Mouse (Mus musculus) midbrain, embryonic 14.5 days (tissue): ENCODE results near the gene Vti1a. TPM values are rescaled to one million over a fixed set of nuclear protein-coding genes. Genes with fewer than 3 reads are reported as not detected.

ENCODE experiments used
- ATAC-seq: fragments of 200-750 bp; cut with Nextera tagmentation; 2 replicates; pipeline ENCODE4 v1.8.0; 2017; ENCODE audit warnings: moderate number of reproducible peaks, moderate library complexity; ENCODE audit not compliant: low FRiP score, low TSS enrichment
- DNase-seq: peaks from one replicate; pipeline ENCODE4 v3.0.0-alpha.2; 2015
- H3K27ac ChIP-seq: fragments of 300-500 bp; sonication (generic); replicated peaks from 2 replicates; pipeline ENCODE4 v1.5.1; 2014; ENCODE audit warnings: mild to moderate bottlenecking, low read depth, low read length, moderate library complexity
- H3K27me3 ChIP-seq: fragments of 300-500 bp; sonication (generic); 2 replicates; pipeline ENCODE4 v1.6.1; 2014; ENCODE audit warnings: low read length, control low read depth, mixed read lengths; ENCODE audit not compliant: control insufficient read depth, insufficient read depth
- H3K36me3 ChIP-seq: fragments of 300-500 bp; sonication (generic); 2 replicates; pipeline ENCODE4 v1.6.1; 2014; ENCODE audit warnings: low read length, control low read depth; ENCODE audit not compliant: control insufficient read depth, insufficient read depth
- H3K4me1 ChIP-seq: fragments of 300-500 bp; sonication (generic); 2 replicates; pipeline ENCODE4 v1.6.1; 2014; ENCODE audit warnings: mild to moderate bottlenecking, antibody characterized with exemption, low read length, control low read depth; ENCODE audit not compliant: control insufficient read depth, insufficient read depth
- H3K4me2 ChIP-seq: fragments of 300-500 bp; sonication (generic); 2 replicates; pipeline ENCODE4 v1.6.1; 2014; ENCODE audit warnings: mild to moderate bottlenecking, low read length, moderate library complexity
- H3K4me3 ChIP-seq: fragments of 300-500 bp; sonication (generic); replicated peaks from 2 replicates; pipeline ENCODE4 v1.5.1; 2014; ENCODE audit warnings: low read depth, low read length
- H3K9ac ChIP-seq: fragments of 300-500 bp; sonication (generic); replicated peaks from 2 replicates; pipeline ENCODE4 v1.6.1; 2014; ENCODE audit warnings: mild to moderate bottlenecking, low read length, moderate library complexity
- H3K9me3 ChIP-seq: fragments of 300-500 bp; sonication (generic); 2 replicates; pipeline ENCODE4 v1.6.1; 2016; ENCODE audit warnings: low read length, control low read depth, mixed read lengths; ENCODE audit not compliant: control insufficient read depth
- WGBS: fragments of 180-500 bp; shearing (Covaris S2); extraction: QIAGEN DNeasy Blood & Tissue Kit; methylation state at CpG from one replicate; pipeline ENCODE4 v1.1.7; 2014; 5-methylcytosine and 5-hydroxymethylcytosine counted together
- polyA plus RNA-seq: library from polyadenylated mRNA; unstranded; fragments of >200 nt; fragmentation: Nextera tagmentation; extraction: Ambion mirVana; gene quantifications from 2 replicates; pipeline ENCODE4 v1.2.1, GENCODE M21; 2014

Gene Vti1a
- polyA plus RNA-seq, 1 experiment from 2014 or later: 33.9 TPM

DNA sequence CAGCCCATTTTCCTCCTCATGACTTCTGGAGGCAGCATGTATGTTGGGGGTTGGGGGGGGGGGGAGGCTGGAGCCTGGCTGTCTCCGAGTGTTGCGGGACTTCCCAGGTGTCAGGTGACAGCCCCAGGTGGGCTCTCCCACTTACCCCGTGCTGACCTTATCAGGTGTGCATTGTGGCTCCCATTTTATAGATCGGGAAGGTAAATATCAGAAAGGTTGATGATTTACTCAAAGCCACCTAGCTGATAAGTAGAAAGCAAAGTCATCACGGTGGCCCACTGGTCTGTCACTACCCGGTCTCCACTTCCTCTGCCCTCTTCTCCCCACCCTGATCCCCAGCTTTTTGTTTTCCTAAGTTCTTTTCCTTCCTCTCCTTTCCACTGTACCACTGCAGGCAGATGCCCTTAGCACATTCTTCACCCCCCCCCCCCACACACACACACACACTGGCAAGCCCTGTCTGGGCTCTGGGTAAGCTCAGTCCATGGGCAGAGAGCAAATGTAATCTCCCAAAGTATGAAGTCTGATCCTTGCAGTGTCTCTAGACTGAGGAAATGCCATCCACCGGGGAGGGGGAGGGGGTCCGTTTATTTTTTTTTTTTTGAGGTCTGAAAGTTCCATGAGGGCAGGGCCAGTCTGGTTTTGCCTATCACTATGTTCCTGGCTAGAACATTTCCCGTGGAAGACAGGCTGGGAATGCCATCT lies 280.0 kb downstream of the Vti1a start:
- no peak for DNase-seq
- no peaks in the 10 kb centered on the region for H3K27me3 ChIP-seq
- H3K9ac ChIP-seq: no peak overlapping the region
- H3K4me3 ChIP-seq: no peak overlapping the region
- no peak overlapping the region for H3K4me2 ChIP-seq
- H3K9me3 ChIP-seq: no peaks in the 10 kb centered on the region
- no peaks in the 10 kb centered on the region for H3K36me3 ChIP-seq
- peaks cover 23% of the 10 kb centered on the region for H3K4me1 ChIP-seq
- no peak for ATAC-seq
- WGBS: 80% methylated on average over 9 of the region's 9 CpGs
- H3K27ac ChIP-seq: no peak overlapping the region

DNA sequence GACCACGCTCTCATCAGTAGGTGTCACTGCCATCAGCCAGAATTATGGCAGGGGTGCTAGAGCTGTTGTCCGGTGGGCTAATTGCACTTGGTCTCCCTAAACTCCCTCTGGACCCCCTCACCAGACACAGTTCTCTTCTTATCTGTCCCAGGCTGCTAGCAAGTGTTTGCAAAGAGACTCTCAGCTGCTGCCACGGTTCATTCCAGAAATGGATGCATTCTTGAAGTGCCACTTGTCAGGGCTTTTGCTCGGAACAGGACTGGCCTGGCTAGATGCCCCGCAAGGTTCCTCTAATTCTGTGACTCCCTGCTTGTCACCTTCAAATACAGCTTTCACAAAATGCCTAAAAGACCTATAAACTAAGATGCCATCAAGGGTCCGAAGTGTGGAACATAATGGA lies 280.7 kb downstream of the Vti1a start:
- 76% methylated on average over 6 of the region's 6 CpGs for WGBS
- Histone ChIP-seq H3K4me2 (no peak overlapping the region), H3K4me3 (no peak overlapping the region), H3K9me3 (no peaks in the 10 kb centered on the region), H3K27ac (no peak overlapping the region), H3K36me3 (no peaks in the 10 kb centered on the region), H3K27me3 (no peaks in the 10 kb centered on the region), H3K4me1 (peaks cover 23% of the 10 kb centered on the region), H3K9ac (no peak overlapping the region)
- ATAC-seq: no peak
- no peak for DNase-seq

DNA sequence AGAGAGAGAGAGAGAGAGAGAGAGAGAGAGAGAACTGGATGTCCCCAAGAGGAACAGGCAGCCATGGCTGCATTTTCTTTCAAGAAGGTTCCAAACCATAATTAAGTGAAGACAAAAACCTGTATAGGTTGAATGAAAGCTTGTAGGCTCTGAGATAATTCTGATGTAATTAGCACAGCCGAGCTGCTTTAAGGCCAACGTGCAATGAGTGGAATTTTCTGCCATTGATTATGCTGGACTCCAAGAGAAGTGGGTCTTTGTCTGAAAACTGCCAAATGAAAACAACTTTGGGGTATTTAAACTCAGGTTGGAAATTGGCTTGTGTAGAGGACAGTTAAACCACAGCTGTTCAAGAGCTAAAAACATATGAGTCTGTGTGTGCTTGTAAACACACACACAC lies 281.2 kb downstream of the Vti1a start:
- WGBS: 59% methylated on average over 2 of the region's 2 CpGs
- Histone ChIP-seq H3K9me3 (no peaks in the 10 kb centered on the region), H3K27me3 (no peaks in the 10 kb centered on the region), H3K4me3 (no peak overlapping the region), H3K36me3 (no peaks in the 10 kb centered on the region), H3K9ac (no peak overlapping the region), H3K4me1 (peaks cover 23% of the 10 kb centered on the region), H3K27ac (no peak overlapping the region), H3K4me2 (no peak overlapping the region)
- ATAC-seq (no peak), DNase-seq (no peak)

DNA sequence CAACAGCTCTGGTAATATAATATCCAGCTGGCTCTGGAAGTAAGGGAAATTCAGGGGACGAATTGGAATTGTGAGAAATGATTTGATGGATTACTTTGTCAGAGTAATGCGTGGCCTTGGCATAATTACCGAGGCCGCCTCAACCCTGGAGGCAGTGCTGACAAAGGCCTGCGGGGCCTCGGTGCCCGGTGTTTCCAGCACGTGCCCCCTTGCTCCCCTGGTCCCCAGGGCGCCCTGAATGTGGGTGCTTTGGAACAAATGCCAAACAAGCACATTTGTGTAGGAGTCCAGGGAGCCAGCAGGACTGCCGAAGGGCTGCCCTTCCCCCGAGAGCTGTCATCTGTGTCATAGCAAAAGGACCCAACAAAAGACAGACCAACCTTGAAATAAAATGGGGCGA lies 281.9 kb downstream of the Vti1a start:
- ATAC-seq: no peak
- Histone ChIP-seq H3K27ac (no peak overlapping the region), H3K4me2 (no peak overlapping the region), H3K9me3 (no peaks in the 10 kb centered on the region), H3K36me3 (no peaks in the 10 kb centered on the region), H3K9ac (no peak overlapping the region), H3K4me1 (peaks cover 23% of the 10 kb centered on the region), H3K27me3 (no peaks in the 10 kb centered on the region), H3K4me3 (no peak overlapping the region)
- DNase-seq: no peak
- 30% methylated on average over 12 of the region's 12 CpGs for WGBS

DNA sequence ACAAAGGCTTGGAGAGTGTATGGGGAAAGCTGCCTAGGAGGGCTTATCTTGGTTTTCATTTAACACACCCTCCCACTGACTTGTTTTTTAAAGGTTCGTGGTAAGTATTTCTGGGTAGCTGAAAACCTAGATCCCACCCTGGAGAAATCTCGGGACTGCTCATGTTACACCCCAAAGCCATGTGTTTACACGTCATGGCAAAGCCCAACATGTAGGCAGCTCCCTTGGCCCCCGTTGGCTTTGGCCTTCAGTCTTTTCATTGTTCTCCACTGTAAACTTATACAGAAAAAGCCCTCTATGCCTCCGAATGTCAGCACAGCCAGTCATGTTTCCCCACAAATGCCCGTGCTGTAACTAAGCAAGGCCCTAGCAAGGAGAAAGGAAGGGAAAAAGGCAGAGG lies 283.0 kb downstream of the Vti1a start:
- no peak for DNase-seq
- no peak for ATAC-seq
- H3K4me3 ChIP-seq: no peak overlapping the region
- H3K27ac ChIP-seq: no peak overlapping the region
- WGBS: 81% methylated on average over 6 of the region's 6 CpGs
- no peaks in the 10 kb centered on the region for H3K9me3 ChIP-seq
- H3K4me2 ChIP-seq: no peak overlapping the region
- no peaks in the 10 kb centered on the region for H3K27me3 ChIP-seq
- no peak overlapping the region for H3K9ac ChIP-seq
- H3K4me1 ChIP-seq: peaks cover 17% of the 10 kb centered on the region
- no peaks in the 10 kb centered on the region for H3K36me3 ChIP-seq

DNA sequence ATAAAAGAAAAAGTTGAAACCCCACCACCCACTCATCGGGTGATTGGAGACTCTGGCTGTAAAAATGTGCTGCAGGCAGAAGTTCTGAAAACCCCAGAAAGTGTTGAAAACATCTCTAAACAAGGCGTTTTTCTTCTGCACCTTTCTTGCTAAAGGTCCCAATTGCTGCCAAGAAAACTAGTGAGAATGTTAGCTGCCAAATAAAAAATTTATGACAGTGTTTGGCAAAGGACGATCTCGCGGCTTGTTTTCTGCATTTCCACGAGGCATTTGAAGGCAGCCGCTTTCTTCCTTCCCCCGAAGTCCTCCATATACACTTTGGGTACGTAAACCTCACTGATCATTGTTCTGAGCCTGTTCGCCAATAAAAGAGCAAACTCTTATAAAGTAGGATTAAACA lies 291.6 kb downstream of the Vti1a start:
- DNase-seq (no peak), ATAC-seq (no peak)
- peaks cover 7% of the 10 kb centered on the region; the same call in 1 of the 2 replicates for H3K4me1 ChIP-seq
- no peak overlapping the region for H3K4me3 ChIP-seq
- no peaks in the 10 kb centered on the region for H3K9me3 ChIP-seq
- no peak overlapping the region for H3K27ac ChIP-seq
- no peaks in the 10 kb centered on the region for H3K27me3 ChIP-seq
- H3K9ac ChIP-seq: no peak overlapping the region
- 82% methylated on average over 10 of the region's 10 CpGs for WGBS
- H3K4me2 ChIP-seq: no peak overlapping the region
- no peaks in the 10 kb centered on the region for H3K36me3 ChIP-seq

DNA sequence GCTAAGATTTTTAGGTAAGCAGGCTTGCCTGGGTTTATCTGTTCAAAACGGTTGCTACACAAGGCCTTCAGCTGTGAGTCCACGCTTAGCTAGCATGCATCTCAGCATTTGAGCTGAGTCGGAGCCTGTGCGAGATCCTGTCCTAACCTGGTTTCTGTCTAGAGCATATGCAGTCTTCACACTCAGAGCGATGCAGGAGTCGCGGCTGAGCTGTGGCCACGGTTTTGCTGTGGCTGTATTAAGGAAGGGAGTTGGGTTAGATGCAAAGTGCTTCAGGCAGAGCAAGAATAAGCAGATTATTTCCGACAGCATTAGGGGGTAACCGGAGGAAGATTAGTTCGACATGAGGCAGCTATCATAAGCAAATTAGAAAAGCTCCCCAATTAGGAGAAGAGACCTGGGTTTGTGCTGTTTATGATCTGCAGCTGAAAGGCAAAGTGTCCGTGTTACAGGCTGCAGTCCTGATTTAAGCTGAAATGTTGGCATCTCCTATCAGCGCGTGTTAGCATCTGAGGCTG lies 292.8 kb downstream of the Vti1a start:
- ATAC-seq: no peak
- H3K36me3 ChIP-seq: no peaks in the 10 kb centered on the region
- H3K4me2 ChIP-seq: no peak overlapping the region
- H3K27ac ChIP-seq: peak overlapping the region; percentile 14; the same call in 1 of the 2 replicates
- 55% methylated on average over 14 of the region's 14 CpGs for WGBS
- H3K9me3 ChIP-seq: no peaks in the 10 kb centered on the region
- no peak overlapping the region for H3K9ac ChIP-seq
- H3K4me1 ChIP-seq: peaks cover 7% of the 10 kb centered on the region; the same call in 1 of the 2 replicates
- no peak overlapping the region for H3K4me3 ChIP-seq
- peak; percentile 59 for DNase-seq
- H3K27me3 ChIP-seq: no peaks in the 10 kb centered on the region

DNA sequence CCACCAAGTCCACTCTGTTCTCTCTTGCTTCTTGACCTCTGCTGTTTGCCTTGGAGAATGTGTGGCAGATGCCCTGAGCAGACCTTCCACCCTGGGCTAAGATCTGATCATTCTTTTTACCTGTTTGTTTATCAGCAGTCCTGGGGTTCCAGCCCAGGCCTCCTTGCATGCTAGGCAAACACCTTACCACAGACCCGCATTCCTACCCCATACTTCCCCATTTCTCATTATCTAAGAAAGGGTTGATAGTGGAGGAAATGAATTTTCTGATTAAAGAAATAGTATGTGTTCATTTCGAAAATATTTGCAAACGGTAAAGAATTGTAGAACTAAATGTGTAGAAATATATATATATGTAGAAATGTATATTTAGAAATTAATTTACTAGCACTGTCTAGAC lies 293.7 kb downstream of the Vti1a start:
- no peaks in the 10 kb centered on the region for H3K9me3 ChIP-seq
- no peak overlapping the region for H3K4me2 ChIP-seq
- no peak overlapping the region for H3K27ac ChIP-seq
- peaks cover 7% of the 10 kb centered on the region; the same call in 1 of the 2 replicates for H3K4me1 ChIP-seq
- no peak for ATAC-seq
- H3K36me3 ChIP-seq: no peaks in the 10 kb centered on the region
- H3K27me3 ChIP-seq: no peaks in the 10 kb centered on the region
- H3K4me3 ChIP-seq: no peak overlapping the region
- WGBS: 89% methylated on average over 3 of the region's 3 CpGs
- no peak for DNase-seq
- no peak overlapping the region for H3K9ac ChIP-seq

DNA sequence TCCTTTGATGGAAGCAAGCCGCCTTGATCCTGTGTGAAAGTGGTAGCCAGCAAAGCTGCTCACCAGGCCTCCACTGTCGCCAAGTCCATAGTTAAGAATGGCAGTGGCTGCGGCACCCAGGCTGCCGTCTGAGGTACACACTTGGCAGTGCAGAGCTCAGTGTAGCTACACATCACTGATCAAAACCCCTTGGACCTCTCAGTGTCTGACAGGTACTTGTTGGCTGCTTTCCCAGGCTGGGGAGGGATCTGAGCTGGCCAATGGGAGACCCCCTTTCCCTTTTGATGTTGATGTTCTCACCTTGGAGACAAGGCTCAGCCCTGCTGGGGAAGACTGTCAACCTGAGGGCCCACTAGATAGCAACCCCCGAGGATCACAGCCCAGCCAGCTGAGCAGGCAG lies 299.6 kb downstream of the Vti1a start:
- DNase-seq (no peak), ATAC-seq (no peak)
- H3K9me3 ChIP-seq: no peaks in the 10 kb centered on the region
- H3K36me3 ChIP-seq: no peaks in the 10 kb centered on the region
- 84% methylated on average over 5 of the region's 5 CpGs for WGBS
- no peak overlapping the region for H3K27ac ChIP-seq
- no peak overlapping the region for H3K4me3 ChIP-seq
- H3K27me3 ChIP-seq: no peaks in the 10 kb centered on the region
- H3K4me1 ChIP-seq: 0 out of 2 replicates have a peak, but pooled peaks cover 4% of the 10 kb centered on the region
- H3K9ac ChIP-seq: no peak overlapping the region
- no peak overlapping the region for H3K4me2 ChIP-seq
